Comparison of ENCODE assay signal across 26 mouse cellular contexts in the genomic region with DNA sequence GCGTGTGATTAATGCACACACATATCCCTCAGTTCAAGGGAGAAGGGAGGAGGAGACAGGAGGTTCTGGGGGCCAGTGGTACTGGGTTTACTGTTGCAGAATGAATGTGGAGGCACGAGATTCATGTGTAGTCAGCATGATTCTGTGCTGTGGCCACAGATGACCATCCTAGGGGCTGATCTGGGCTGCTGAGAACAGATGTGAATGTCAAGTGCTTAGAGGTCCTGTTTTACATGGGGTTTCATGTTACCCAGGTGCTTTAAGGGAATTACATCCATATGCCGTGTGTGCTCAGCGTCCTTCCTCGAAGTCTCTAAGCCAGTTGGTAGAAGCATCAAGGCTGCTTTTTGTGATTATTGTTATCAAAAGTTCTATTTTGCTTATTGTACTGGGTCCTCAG. TPM values are rescaled to one million over a fixed set of nuclear protein-coding genes. Genes with fewer than 3 reads are reported as not detected.
"Had no signal": no experiment of that assay in that cellular context is flagged by ENCODE, and none has a peak within 500 bp of the region (broad histone marks: within the 10 kb centered on the region; RNA-seq: fewer than 3 reads in every experiment).

No protein-coding gene starts in this region.

- H3K27me3 ChIP-seq: liver, embryonic 12.5 days; liver, embryonic 15.5 days; lung, embryonic 15.5 days had no signal

- H3K4me2 ChIP-seq: liver, embryonic 12.5 days; liver, embryonic 15.5 days; lung, embryonic 15.5 days; midbrain, embryonic 11.5 days had no signal

- ATAC-seq: liver, embryonic 12.5 days had no signal

- H3K9ac ChIP-seq: liver, embryonic 12.5 days; liver, embryonic 15.5 days; lung, embryonic 15.5 days had no signal

- H3K9me3 ChIP-seq: liver, embryonic 12.5 days; liver, embryonic 15.5 days; lung, embryonic 15.5 days had no signal

- DNase-seq: kidney, adult 18-20 months; kidney, adult 9 months; kidney, postnatal 14 days; kidney, postnatal 4 days; liver; lung, adult 18-20 months; lung, postnatal 10 days; lung, postnatal 36 days; midbrain, embryonic 14.5 days; thymus, adult 2 months; thymus, postnatal 14 days; thymus, postnatal 4 days had no signal

- H3K27ac ChIP-seq: liver, embryonic 12.5 days; liver, embryonic 15.5 days; lung, embryonic 15.5 days had no signal

- H3K4me1 ChIP-seq: lung, embryonic 15.5 days had no signal

- H3K4me3 ChIP-seq: liver, embryonic 12.5 days; liver, embryonic 15.5 days; lung, embryonic 15.5 days had no signal

RNA-seq across cellular contexts. Expression of a gene that starts 51.1 kb away (rescaled TPM):
- total RNA-seq: left cerebral cortex, adult 18-20 months; left cerebral cortex, postnatal 10 days; left cerebral cortex, postnatal 36 days; megakaryocyte progenitor cell, adult 5-6 weeks; megakaryocyte-erythroid progenitor cell, adult 5-6 weeks; midbrain, postnatal 0 days had no signal
- polyA plus RNA-seq: liver, embryonic 12.5 days; liver, embryonic 15.5 days; lung, embryonic 15.5 days; midbrain, embryonic 11.5 days; midbrain, embryonic 14.5 days; midbrain, postnatal 0 days; neural tube, embryonic 11.5 days; small intestine, adult 2 months; spleen, adult 2 months; stomach, embryonic 16.5 days; thymus, adult 2 months had no signal
